Mouse (Mus musculus) cerebellum, adult 2 months (tissue): ENCODE results near the gene Wnt8b.

Source experiments
- CTCF ChIP-seq: fragments of 200-500 bp; IDR thresholded peaks from 2 replicates; pipeline ENCODE4 v1.5.1; 2011; ENCODE audit warnings: low read depth, mild to moderate bottlenecking, control low read depth, low read length, moderate library complexity, borderline replicate concordance; ENCODE audit not compliant: insufficient read depth
- POLR2A ChIP-seq: fragments of 200-500 bp; IDR thresholded peaks from 2 replicates; pipeline ENCODE4 v1.6.1; 2011; ENCODE audit warnings: low read length, control low read depth, borderline replicate concordance; ENCODE audit not compliant: insufficient read depth

GRCm38 (mm10) chr19:44462141-44462540, 31.1 kb upstream of the Wnt8b start:
- TF ChIP-seq POLR2A (no peak), CTCF (no peak)
